Mouse (Mus musculus): ENCODE results near the gene Micu1.

The Micu1 gene

GRCm38 (mm10) chr10:59721555-59721954 lies 19.3 kb downstream of the Micu1 start:
- CTCF ChIA-PET: interaction anchor here (1.1 kb wide), 1 partner anchor 14 kb away, joined by 4 read pairs; no protein-coding TSS in a partner anchor

GRCm38 (mm10) chr10:59724634-59725033 lies 22.4 kb downstream of the Micu1 start:
- CTCF ChIA-PET: no interaction called here

- CTCF ChIA-PET: no interaction called here
These were observed 25.0 kb downstream of the Micu1 start for GRCm38 (mm10) chr10:59727251-59727650.

- CTCF ChIA-PET: no interaction called here
These were observed 27.0 kb downstream of the Micu1 start for GRCm38 (mm10) chr10:59729261-59729660.

GRCm38 (mm10) chr10:59729842-59730241 lies 27.6 kb downstream of the Micu1 start:
- CTCF ChIA-PET: no interaction called here

GRCm38 (mm10) chr10:59736027-59736598 lies 33.8 kb downstream of the Micu1 start:
- CTCF ChIA-PET: interaction anchor here (1.0 to 1.3 kb wide), 2 partner anchors 15 to 17 kb away, joined by 3 to 4 read pairs; no protein-coding TSS in a partner anchor

GRCm38 (mm10) chr10:59741448-59741847 lies 39.2 kb downstream of the Micu1 start:
- CTCF ChIA-PET: no interaction called here

GRCm38 (mm10) chr10:59743397-59743796 lies 41.1 kb downstream of the Micu1 start:
- CTCF ChIA-PET: no interaction called here

GRCm38 (mm10) chr10:59743969-59744368 lies 41.7 kb downstream of the Micu1 start:
- CTCF ChIA-PET: no interaction called here

GRCm38 (mm10) chr10:59747334-59747733 lies 45.1 kb downstream of the Micu1 start:
- CTCF ChIA-PET: no interaction called here

GRCm38 (mm10) chr10:59748699-59749200 lies 46.5 kb downstream of the Micu1 start:
- CTCF ChIA-PET: no interaction called here

- CTCF ChIA-PET: no interaction called here
These were observed 51.3 kb downstream of the Micu1 start for GRCm38 (mm10) chr10:59753538-59754069.

- CTCF ChIA-PET: no interaction called here
These were observed 51.8 kb downstream of the Micu1 start for GRCm38 (mm10) chr10:59754104-59754503.

- CTCF ChIA-PET: no interaction called here
These were observed 52.6 kb downstream of the Micu1 start for GRCm38 (mm10) chr10:59754901-59755300.

GRCm38 (mm10) chr10:59755681-59756080 lies 53.4 kb downstream of the Micu1 start:
- CTCF ChIA-PET: no interaction called here

- CTCF ChIA-PET: no interaction called here
These were observed 53.8 kb downstream of the Micu1 start for GRCm38 (mm10) chr10:59756090-59756489.

- CTCF ChIA-PET: no interaction called here
These were observed 54.3 kb downstream of the Micu1 start for GRCm38 (mm10) chr10:59756570-59756969.

- CTCF ChIA-PET: no interaction called here
These were observed 62.5 kb downstream of the Micu1 start for GRCm38 (mm10) chr10:59764781-59765180.

- CTCF ChIA-PET: no interaction called here
These were observed 66.2 kb downstream of the Micu1 start for GRCm38 (mm10) chr10:59768369-59769079.

- CTCF ChIA-PET: no interaction called here
These were observed 69.2 kb downstream of the Micu1 start for GRCm38 (mm10) chr10:59771375-59772048.

- CTCF ChIA-PET: no interaction called here
These were observed 69.7 kb downstream of the Micu1 start for GRCm38 (mm10) chr10:59772049-59772397.

GRCm38 (mm10) chr10:59773441-59774140 lies 71.3 kb downstream of the Micu1 start:
- CTCF ChIA-PET: no interaction called here

Data from spleen, embryonic (tissue).